Mouse (Mus musculus): ENCODE data around the gene Ahnak. TPM values are rescaled to one million over a fixed set of nuclear protein-coding genes. Genes with fewer than 3 reads are reported as not detected.

The Ahnak gene
- polyA plus RNA-seq, 1 experiment from 2014 or later: 30.6 TPM

GRCm38 (mm10) chr19:9027795-9028194 is 38.7 kb downstream of the Ahnak start:
- ATAC-seq (ENCODE audit: insufficient number of reproducible peaks, insufficient read depth, low FRiP score, low read depth): peak; percentile 54; the same call in 1 of the 2 replicates
- Histone ChIP-seq H3K4me3 (ENCODE audit: control insufficient read depth in 1 of 2, insufficient read depth in 1 of 2, low read depth in 1 of 2, low read length in 2 of 2) (no peak overlapping the region), H3K9me3 (ENCODE audit: control insufficient read depth, low read length) (no peaks in the 10 kb centered on the region), H3K4me2 (ENCODE audit: low read length) (peak overlapping the region; percentile 36), H3K9ac (ENCODE audit: low read length) (no peak overlapping the region), H3K27me3 (ENCODE audit: control insufficient read depth, insufficient read depth, low read length) (no peaks in the 10 kb centered on the region), H3K4me1 (ENCODE audit: control insufficient read depth in 2 of 2, insufficient read depth in 2 of 2, low read length in 2 of 2) (peaks cover 27 to 50% of the 10 kb centered on the region in 2 experiments), H3K27ac (replicated peaks in 1 of 2; ENCODE audit: control insufficient read depth in 1 of 2, insufficient read depth in 1 of 2, low read depth in 2 of 2, low read length in 2 of 2) (peak overlapping the region; percentile 64 to 72), H3K36me3 (ENCODE audit: control insufficient read depth, insufficient read depth, low read length) (no peaks in the 10 kb centered on the region)
- 7% methylated on average over 5 of the region's 5 CpGs for WGBS

- ATAC-seq (ENCODE audit: insufficient number of reproducible peaks, insufficient read depth, low FRiP score, low read depth): no peak
- H3K4me1 ChIP-seq (ENCODE audit: control insufficient read depth in 2 of 2, insufficient read depth in 2 of 2, low read length in 2 of 2): peaks cover 25 to 50% of the 10 kb centered on the region in 2 experiments
- no peak overlapping the region for H3K9ac ChIP-seq (ENCODE audit: low read length)
- H3K4me2 ChIP-seq (ENCODE audit: low read length): peak overlapping the region; percentile 36; the same call in 1 of the 2 replicates
- WGBS: 49% methylated on average over 3 of the region's 3 CpGs
- no peaks in the 10 kb centered on the region for H3K9me3 ChIP-seq (ENCODE audit: control insufficient read depth, low read length)
- H3K27ac ChIP-seq (replicated peaks in 1 of 2; ENCODE audit: control insufficient read depth in 1 of 2, insufficient read depth in 1 of 2, low read depth in 2 of 2, low read length in 2 of 2): peak overlapping the region in 1 of 2 experiments; percentile 64; a peak in 1 of 4 replicates
- no peaks in the 10 kb centered on the region for H3K27me3 ChIP-seq (ENCODE audit: control insufficient read depth, insufficient read depth, low read length)
- no peaks in the 10 kb centered on the region for H3K36me3 ChIP-seq (ENCODE audit: control insufficient read depth, insufficient read depth, low read length)
- H3K4me3 ChIP-seq (ENCODE audit: control insufficient read depth in 1 of 2, insufficient read depth in 1 of 2, low read depth in 1 of 2, low read length in 2 of 2): no peak overlapping the region
These were observed 39.3 kb downstream of the Ahnak start for GRCm38 (mm10) chr19:9028375-9028774.

GRCm38 (mm10) chr19:9029640-9030262 is 40.7 kb downstream of the Ahnak start:
- Histone ChIP-seq H3K27me3 (ENCODE audit: control insufficient read depth, insufficient read depth, low read length) (no peaks in the 10 kb centered on the region), H3K27ac (replicated peaks in 1 of 2; ENCODE audit: control insufficient read depth in 1 of 2, insufficient read depth in 1 of 2, low read depth in 2 of 2, low read length in 2 of 2) (no peak overlapping the region), H3K4me3 (ENCODE audit: control insufficient read depth in 1 of 2, insufficient read depth in 1 of 2, low read depth in 1 of 2, low read length in 2 of 2) (no peak overlapping the region), H3K4me1 (ENCODE audit: control insufficient read depth in 2 of 2, insufficient read depth in 2 of 2, low read length in 2 of 2) (peaks cover 33 to 58% of the 10 kb centered on the region in 2 experiments), H3K9ac (ENCODE audit: low read length) (no peak overlapping the region), H3K36me3 (ENCODE audit: control insufficient read depth, insufficient read depth, low read length) (no peaks in the 10 kb centered on the region), H3K9me3 (ENCODE audit: control insufficient read depth, low read length) (no peaks in the 10 kb centered on the region), H3K4me2 (ENCODE audit: low read length) (no peak overlapping the region)
- no peak for ATAC-seq (ENCODE audit: insufficient number of reproducible peaks, insufficient read depth, low FRiP score, low read depth)
- 62% methylated on average over 2 of the region's 2 CpGs for WGBS

- H3K27me3 ChIP-seq (ENCODE audit: control insufficient read depth, insufficient read depth, low read length): no peaks in the 10 kb centered on the region
- no peak overlapping the region for H3K9ac ChIP-seq (ENCODE audit: low read length)
- WGBS: 53% methylated on average over 7 of the region's 7 CpGs
- no peak overlapping the region for H3K4me2 ChIP-seq (ENCODE audit: low read length)
- ATAC-seq (ENCODE audit: insufficient number of reproducible peaks, insufficient read depth, low FRiP score, low read depth): 0 out of 2 replicates have a peak, but pooled peaks have one; percentile 38
- peak overlapping the region; percentile 43 to 48; a peak in 3 of 4 replicates for H3K27ac ChIP-seq (replicated peaks in 1 of 2; ENCODE audit: control insufficient read depth in 1 of 2, insufficient read depth in 1 of 2, low read depth in 2 of 2, low read length in 2 of 2)
- H3K36me3 ChIP-seq (ENCODE audit: control insufficient read depth, insufficient read depth, low read length): no peaks in the 10 kb centered on the region
- H3K9me3 ChIP-seq (ENCODE audit: control insufficient read depth, low read length): no peaks in the 10 kb centered on the region
- peaks cover 23 to 45% of the 10 kb centered on the region in 2 experiments for H3K4me1 ChIP-seq (ENCODE audit: control insufficient read depth in 2 of 2, insufficient read depth in 2 of 2, low read length in 2 of 2)
- no peak overlapping the region for H3K4me3 ChIP-seq (ENCODE audit: control insufficient read depth in 1 of 2, insufficient read depth in 1 of 2, low read depth in 1 of 2, low read length in 2 of 2)
These were observed 43.5 kb downstream of the Ahnak start for GRCm38 (mm10) chr19:9032502-9033129.

GRCm38 (mm10) chr19:9033412-9034340 is 44.6 kb downstream of the Ahnak start:
- Histone ChIP-seq H3K9ac (ENCODE audit: low read length) (no peak overlapping the region), H3K4me2 (ENCODE audit: low read length) (no peak overlapping the region)
- WGBS: 55% methylated on average over 9 of the region's 9 CpGs

GRCm38 (mm10) chr19:9034480-9034879 is 45.4 kb downstream of the Ahnak start:
- 89% methylated on average over 3 of the region's 3 CpGs for WGBS
- no peak for ATAC-seq (ENCODE audit: insufficient number of reproducible peaks, insufficient read depth, low FRiP score, low read depth)
- no peak overlapping the region for H3K4me3 ChIP-seq (ENCODE audit: control insufficient read depth in 1 of 2, insufficient read depth in 1 of 2, low read depth in 1 of 2, low read length in 2 of 2)

More at GRCm38 (mm10) chr19:9033412-9034340, 44.6 kb downstream of the Ahnak start:
- H3K36me3 ChIP-seq (ENCODE audit: control insufficient read depth, insufficient read depth, low read length): no peaks in the 10 kb centered on the region
- H3K4me3 ChIP-seq (ENCODE audit: control insufficient read depth in 1 of 2, insufficient read depth in 1 of 2, low read depth in 1 of 2, low read length in 2 of 2): no peak overlapping the region
- no peak for ATAC-seq (ENCODE audit: insufficient number of reproducible peaks, insufficient read depth, low FRiP score, low read depth)
- H3K9me3 ChIP-seq (ENCODE audit: control insufficient read depth, low read length): no peaks in the 10 kb centered on the region
- peaks cover 21 to 35% of the 10 kb centered on the region in 2 experiments for H3K4me1 ChIP-seq (ENCODE audit: control insufficient read depth in 2 of 2, insufficient read depth in 2 of 2, low read length in 2 of 2)
- H3K27me3 ChIP-seq (ENCODE audit: control insufficient read depth, insufficient read depth, low read length): no peaks in the 10 kb centered on the region
- H3K27ac ChIP-seq (replicated peaks in 1 of 2; ENCODE audit: control insufficient read depth in 1 of 2, insufficient read depth in 1 of 2, low read depth in 2 of 2, low read length in 2 of 2): peak overlapping the region in 1 of 2 experiments; percentile 4; a peak in 2 of 4 replicates

GRCm38 (mm10) chr19:9035101-9035500 is 46.0 kb downstream of the Ahnak start:
- Histone ChIP-seq H3K4me2 (ENCODE audit: low read length) (no peak overlapping the region), H3K27ac (replicated peaks in 1 of 2; ENCODE audit: control insufficient read depth in 1 of 2, insufficient read depth in 1 of 2, low read depth in 2 of 2, low read length in 2 of 2) (no peak overlapping the region), H3K36me3 (ENCODE audit: control insufficient read depth, insufficient read depth, low read length) (no peaks in the 10 kb centered on the region), H3K9me3 (ENCODE audit: control insufficient read depth, low read length) (no peaks in the 10 kb centered on the region), H3K4me1 (ENCODE audit: control insufficient read depth in 2 of 2, insufficient read depth in 2 of 2, low read length in 2 of 2) (peaks cover 20 to 27% of the 10 kb centered on the region in 2 experiments), H3K27me3 (ENCODE audit: control insufficient read depth, insufficient read depth, low read length) (no peaks in the 10 kb centered on the region), H3K9ac (ENCODE audit: low read length) (no peak overlapping the region), H3K4me3 (ENCODE audit: control insufficient read depth in 1 of 2, insufficient read depth in 1 of 2, low read depth in 1 of 2, low read length in 2 of 2) (no peak overlapping the region)
- no peak for ATAC-seq (ENCODE audit: insufficient number of reproducible peaks, insufficient read depth, low FRiP score, low read depth)
- WGBS: 69% methylated on average over 3 of the region's 3 CpGs

More at GRCm38 (mm10) chr19:9034480-9034879, 45.4 kb downstream of the Ahnak start:
- H3K4me1 ChIP-seq (ENCODE audit: control insufficient read depth in 2 of 2, insufficient read depth in 2 of 2, low read length in 2 of 2): peaks cover 19 to 33% of the 10 kb centered on the region in 2 experiments
- H3K4me2 ChIP-seq (ENCODE audit: low read length): no peak overlapping the region
- no peak overlapping the region for H3K9ac ChIP-seq (ENCODE audit: low read length)
- H3K9me3 ChIP-seq (ENCODE audit: control insufficient read depth, low read length): no peaks in the 10 kb centered on the region
- no peaks in the 10 kb centered on the region for H3K36me3 ChIP-seq (ENCODE audit: control insufficient read depth, insufficient read depth, low read length)
- no peaks in the 10 kb centered on the region for H3K27me3 ChIP-seq (ENCODE audit: control insufficient read depth, insufficient read depth, low read length)
- no peak overlapping the region for H3K27ac ChIP-seq (replicated peaks in 1 of 2; ENCODE audit: control insufficient read depth in 1 of 2, insufficient read depth in 1 of 2, low read depth in 2 of 2, low read length in 2 of 2)

Measured in heart, embryonic 14.5 days (tissue).